Mouse (Mus musculus) MEL (cell line): ENCODE data around the gene Gm11027. TPM values are rescaled to one million over a fixed set of nuclear protein-coding genes. Genes with fewer than 3 reads are reported as not detected.

Experiments used
- DNase-seq: peaks from one replicate; pipeline ENCODE4 v3.0.0; 2011; ENCODE audit warnings: low read depth, low spot score
- H3K27ac ChIP-seq: 2 replicates; pipeline ENCODE4 v1.5.1; 2012; ENCODE audit warnings: low read depth, mild to moderate bottlenecking, control low read depth, low read length, moderate library complexity; ENCODE audit not compliant: control insufficient read depth
- H3K27me3 ChIP-seq, 2 experiments: fragments of 150-350 bp in 1 of 2; sonication (generic) in 1 of 2; 2 replicates each; pipeline ENCODE4 v1.6.1; 2012; ENCODE audit warnings: low read length in 2 of 2, mild to moderate bottlenecking in 2 of 2, improper control_type of control experiment in 1 of 2, moderate library complexity in 1 of 2; ENCODE audit not compliant: insufficient read depth in 2 of 2, control insufficient read depth in 1 of 2
- H3K36me3 ChIP-seq, 2 experiments: 2 replicates each; pipeline ENCODE4 v1.6.1; 2012 to 2014; ENCODE audit warnings: low read length in 2 of 2, improper control_type of control experiment in 1 of 2, inconsistent platforms in 1 of 2, mild to moderate bottlenecking in 1 of 2; ENCODE audit not compliant: insufficient read depth in 2 of 2, control insufficient read depth in 1 of 2
- H3K4me1 ChIP-seq, 2 experiments: fragments of 150-350 bp in 1 of 2; sonication (generic) in 1 of 2; 2 replicates each; pipeline ENCODE4 v1.6.1; 2012; ENCODE audit warnings: low read length in 2 of 2, improper control_type of control experiment in 1 of 2, mild to moderate bottlenecking in 1 of 2; ENCODE audit not compliant: insufficient read depth in 2 of 2, control insufficient read depth in 1 of 2
- H3K4me3 ChIP-seq, 2 experiments: fragments of 150-350 bp in 1 of 2; sonication (generic) in 1 of 2; 2 replicates each; pipeline ENCODE4 v1.5.1; 2012; ENCODE audit warnings: low read depth in 2 of 2, low read length in 2 of 2, mild to moderate bottlenecking in 2 of 2, moderate library complexity in 2 of 2, control low read depth in 1 of 2, improper control_type of control experiment in 1 of 2; ENCODE audit not compliant: control insufficient read depth in 1 of 2, insufficient read depth in 1 of 2
- H3K79me2 ChIP-seq: 2 replicates; pipeline ENCODE4 v1.6.1; 2012; ENCODE audit warnings: mild to moderate bottlenecking, low read length, moderate library complexity; ENCODE audit not compliant: control insufficient read depth, poor library complexity, insufficient read depth
- H3K9ac ChIP-seq: 2 replicates; pipeline ENCODE4 v1.6.1; 2012; ENCODE audit warnings: low read depth, mild to moderate bottlenecking, control low read depth, low read length, moderate library complexity; ENCODE audit not compliant: control insufficient read depth, poor library complexity, severe bottlenecking
- H3K9me3 ChIP-seq: fragments of 150-350 bp; sonication (generic); replicated peaks from 2 replicates; pipeline ENCODE4 v1.6.1; 2012; ENCODE audit warnings: mild to moderate bottlenecking, low read length, improper control_type of control experiment, moderate library complexity; ENCODE audit not compliant: insufficient read depth
- BHLHE40 ChIP-seq: IDR thresholded peaks from 2 replicates; pipeline ENCODE4 v1.6.1; 2012; ENCODE audit warnings: low read depth, mild to moderate bottlenecking, inconsistent platforms, low read length, improper control_type of control experiment, borderline replicate concordance
- CHD2 ChIP-seq: IDR thresholded peaks from 2 replicates; pipeline ENCODE4 v1.6.1; 2011; ENCODE audit warnings: low read length, improper control_type of control experiment
- CTCF ChIP-seq, 3 experiments: IDR thresholded peaks in 2 of 3; conservative IDR thresholded peaks in 1 of 3; 2 replicates each; pipeline ENCODE4 v1.5.1; 2011 to 2012; ENCODE audit warnings: low read length in 3 of 3, low read depth in 2 of 3, mild to moderate bottlenecking in 2 of 3, improper control_type of control experiment in 1 of 3, inconsistent platforms in 1 of 3, mixed read lengths in 1 of 3, moderate library complexity in 1 of 3; ENCODE audit not compliant: control insufficient read depth in 1 of 3, insufficient read depth in 1 of 3, poor library complexity in 1 of 3, severe bottlenecking in 1 of 3
- ELF1 ChIP-seq: IDR thresholded peaks from 2 replicates; pipeline ENCODE4 v1.6.1; 2014; ENCODE audit warnings: low read depth, mild to moderate bottlenecking, inconsistent platforms, low read length, improper control_type of control experiment, moderate library complexity
- EP300 ChIP-seq, 2 experiments: IDR thresholded peaks; 2 replicates each; pipeline ENCODE4 v1.6.1; 2011; ENCODE audit warnings: improper control_type of control experiment in 2 of 2, low read length in 2 of 2, low read depth in 1 of 2, mild to moderate bottlenecking in 1 of 2
- GATA1 ChIP-seq: IDR thresholded peaks from 2 replicates; pipeline ENCODE4 v1.6.1; 2011; ENCODE audit warnings: low read depth, low read length, improper control_type of control experiment
- JUND ChIP-seq: IDR thresholded peaks from 2 replicates; pipeline ENCODE4 v1.6.1; 2011; ENCODE audit warnings: low read depth, mild to moderate bottlenecking, improper control_type of control experiment, low read length
- KAT2A ChIP-seq: conservative IDR thresholded peaks from 2 replicates; pipeline ENCODE4 v1.6.1; 2012; ENCODE audit warnings: low read depth, low read length, improper control_type of control experiment, inconsistent platforms
- MAFK ChIP-seq: IDR thresholded peaks from 2 replicates; pipeline ENCODE4 v1.6.1; 2011; ENCODE audit warnings: low read depth, mild to moderate bottlenecking, low read length, improper control_type of control experiment, borderline replicate concordance
- MYB ChIP-seq: IDR thresholded peaks from 2 replicates; pipeline ENCODE4 v1.6.1; 2011; ENCODE audit warnings: mild to moderate bottlenecking, low read depth, low read length, improper control_type of control experiment
- MYC ChIP-seq: IDR thresholded peaks from 2 replicates; pipeline ENCODE4 v1.6.1; 2011; ENCODE audit warnings: low read depth, mild to moderate bottlenecking, low read length, improper control_type of control experiment, moderate library complexity
- NELFE ChIP-seq: IDR thresholded peaks from 2 replicates; pipeline ENCODE4 v1.6.1; 2011; ENCODE audit warnings: low read depth, low read length, improper control_type of control experiment
- NRF1 ChIP-seq: IDR thresholded peaks from 2 replicates; pipeline ENCODE4 v1.6.1; 2014; ENCODE audit warnings: low read depth, mild to moderate bottlenecking, inconsistent platforms, low read length, improper control_type of control experiment, moderate library complexity; ENCODE audit not compliant: poor library complexity, insufficient read depth, severe bottlenecking
- POLR2AphosphoS5 ChIP-seq: IDR thresholded peaks from 2 replicates; pipeline ENCODE4 v1.6.1; 2012; ENCODE audit warnings: low read depth, borderline replicate concordance, mild to moderate bottlenecking, inconsistent platforms, low read length, moderate library complexity, mixed read lengths
- RAD21 ChIP-seq: IDR thresholded peaks from 2 replicates; pipeline ENCODE4 v1.6.1; 2011; ENCODE audit warnings: mild to moderate bottlenecking, low read depth, low read length, improper control_type of control experiment
- SIN3A ChIP-seq: IDR thresholded peaks from 2 replicates; pipeline ENCODE4 v1.6.1; 2012; ENCODE audit warnings: low read length, improper control_type of control experiment, inconsistent platforms
- SMC3 ChIP-seq: IDR thresholded peaks from 2 replicates; pipeline ENCODE4 v1.6.1; 2011; ENCODE audit warnings: low read depth, low read length, improper control_type of control experiment
- TCF12 ChIP-seq: IDR thresholded peaks from 2 replicates; pipeline ENCODE4 v1.6.1; 2014; ENCODE audit warnings: low read depth, mild to moderate bottlenecking, inconsistent platforms, low read length, improper control_type of control experiment, moderate library complexity
- UBTF ChIP-seq: IDR thresholded peaks from 2 replicates; pipeline ENCODE4 v1.6.1; 2012; ENCODE audit warnings: low read depth, mild to moderate bottlenecking, inconsistent platforms, low read length, improper control_type of control experiment, moderate library complexity, borderline replicate concordance; ENCODE audit not compliant: insufficient read depth
- USF1 ChIP-seq: IDR thresholded peaks from 2 replicates; pipeline ENCODE4 v1.6.1; 2014; ENCODE audit warnings: low read depth, mild to moderate bottlenecking, inconsistent platforms, low read length, improper control_type of control experiment, moderate library complexity
- USF2 ChIP-seq, 2 experiments: IDR thresholded peaks; 2 replicates each; pipeline ENCODE4 v1.6.1; 2011 to 2012; ENCODE audit warnings: improper control_type of control experiment in 2 of 2, low read length in 2 of 2, borderline replicate concordance in 1 of 2, inconsistent platforms in 1 of 2, low read depth in 1 of 2, mild to moderate bottlenecking in 1 of 2; ENCODE audit not compliant: insufficient read depth in 1 of 2
- ZC3H11A ChIP-seq: IDR thresholded peaks from 2 replicates; pipeline ENCODE4 v1.6.1; 2012; ENCODE audit warnings: low read depth, mild to moderate bottlenecking, inconsistent platforms, low read length, improper control_type of control experiment
- ZKSCAN1 ChIP-seq: IDR thresholded peaks from 2 replicates; pipeline ENCODE4 v1.6.1; 2012; ENCODE audit warnings: low read depth, mild to moderate bottlenecking, inconsistent platforms, low read length, improper control_type of control experiment, moderate library complexity
- ZNF384 ChIP-seq: IDR thresholded peaks from 2 replicates; pipeline ENCODE4 v1.6.1; 2012; ENCODE audit warnings: low read depth, mild to moderate bottlenecking, inconsistent platforms, low read length, improper control_type of control experiment
- polyA plus RNA-seq, 2 experiments: library from polyadenylated mRNA; stranded (reverse) in 1 of 2; unstranded in 1 of 2; fragments of >175 nt in 1 of 2; fragments of >200 nt in 1 of 2; gene quantifications; 2 replicates each; pipeline versions ENCODE4 v1.2.1 to v1.2.4; 2012; ENCODE audit warnings: low replicate concordance in 2 of 2, low read depth in 1 of 2; ENCODE audit not compliant: insufficient read length in 2 of 2, insufficient read depth in 1 of 2, missing spikeins in 1 of 2
- total RNA-seq: library from RNA; depleted of rRNA; stranded (reverse); fragments of 300-350 nt; gene quantifications from 2 replicates; pipeline ENCODE4 v1.2.3, GENCODE M21; 2012

Gm11027 gene
- total and polyA plus RNA-seq, 3 experiments = not detected

DNA sequence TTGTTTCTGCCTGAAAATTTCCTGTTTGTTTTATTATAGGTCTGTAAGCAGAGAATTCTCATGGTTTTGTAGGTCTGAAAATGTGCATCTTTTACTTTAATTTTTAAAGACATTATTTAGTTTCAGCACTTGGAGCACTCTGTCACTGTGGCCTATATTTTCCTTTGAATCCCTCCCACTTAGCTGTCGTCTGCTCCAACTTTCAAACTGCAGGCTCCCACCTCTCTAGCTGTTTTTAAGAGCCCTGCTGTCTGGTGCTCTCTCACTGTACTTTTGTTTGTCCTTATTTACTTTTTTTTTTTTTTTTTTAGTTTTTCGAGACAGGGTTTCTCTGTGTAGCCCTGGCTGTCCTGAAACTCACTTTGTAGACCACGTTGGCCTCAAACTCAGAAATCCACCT is 36.4 kb upstream of the Gm11027 start:
- H3K27me3 ChIP-seq = no peaks in the 10 kb centered on the region

DNA sequence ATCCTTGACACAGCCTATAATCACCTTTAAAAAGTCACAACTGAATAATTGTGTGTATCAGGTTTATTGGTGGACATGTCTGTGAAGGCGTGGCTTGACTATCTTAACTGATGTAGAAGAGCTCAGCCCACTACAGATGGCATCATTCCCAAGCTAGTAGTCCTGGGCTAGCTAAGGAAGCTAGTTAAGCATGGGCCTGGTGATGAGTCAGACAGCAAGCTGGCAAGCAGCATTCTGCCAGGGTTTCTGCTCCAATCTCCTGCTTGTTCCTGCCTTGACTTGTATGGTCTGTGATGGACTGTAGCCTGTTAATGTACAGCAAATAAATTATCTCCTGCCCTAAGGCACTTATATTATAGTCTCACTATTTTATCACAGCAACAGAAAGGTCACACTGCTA is 30.6 kb upstream of the Gm11027 start:
- Histone ChIP-seq H3K36me3 (peaks cover 3 to 7% of the 10 kb centered on the region in 2 experiments), H3K4me1 (no peaks in the 10 kb centered on the region; a peak in 1 of 4 replicates), H3K9me3 (no peaks in the 10 kb centered on the region), H3K27me3 (no peaks in the 10 kb centered on the region), H3K4me3 (no peak overlapping the region), H3K79me2 (no peaks in the 10 kb centered on the region), H3K9ac (no peak overlapping the region), H3K27ac (no peak overlapping the region)
- TF ChIP-seq GATA1 (0 out of 2 replicates have a peak, but pooled peaks have one; percentile 14), JUND (no peak), CHD2 (no peak), POLR2AphosphoS5 (no peak), ZKSCAN1 (no peak), MAFK (no peak), SMC3 (no peak), RAD21 (no peak), ZNF384 (no peak)
- no peak for DNase-seq

More for the DNA sequence above, 36.4 kb upstream of the Gm11027 start:
- Histone ChIP-seq H3K79me2 (no peaks in the 10 kb centered on the region), H3K4me1 (no peaks in the 10 kb centered on the region), H3K36me3 (peaks cover 0 to 3% of the 10 kb centered on the region in 2 experiments; a peak in 2 of 4 replicates), H3K27ac (no peak overlapping the region), H3K9ac (no peak overlapping the region), H3K4me3 (no peak overlapping the region), H3K9me3 (no peaks in the 10 kb centered on the region)
- TF ChIP-seq CTCF (IDR thresholded peaks at IDR 0.05 in 2 of 3, conservative IDR thresholded peaks at IDR 0.05 in 1 of 3; ENCODE audit: control insufficient read depth in 1 of 3, insufficient read depth in 1 of 3, low read depth in 2 of 3, low read length in 3 of 3, poor library complexity in 1 of 3, severe bottlenecking in 1 of 3) = no peak
- no peak for TF ChIP-seq NELFE
- TF ChIP-seq TCF12 = no peak
- TF ChIP-seq RAD21 = no peak
- no peak for TF ChIP-seq BHLHE40
- no peak for TF ChIP-seq MYB
- no peak for TF ChIP-seq NRF1
- TF ChIP-seq MYC = no peak
- no peak for TF ChIP-seq ZC3H11A
- no peak for TF ChIP-seq KAT2A
- TF ChIP-seq USF2 (IDR thresholded peaks at IDR 0.05; ENCODE audit: borderline replicate concordance in 1 of 2, insufficient read depth in 1 of 2, low read depth in 1 of 2, low read length in 2 of 2) = no peak
- no peak for TF ChIP-seq POLR2AphosphoS5
- no peak for TF ChIP-seq ELF1
- TF ChIP-seq USF1 = no peak
- no peak for TF ChIP-seq CHD2
- no peak for TF ChIP-seq EP300 (IDR thresholded peaks at IDR 0.05; ENCODE audit: low read depth in 1 of 2, low read length in 2 of 2)
- no peak for TF ChIP-seq ZKSCAN1
- no peak for TF ChIP-seq UBTF
- no peak for TF ChIP-seq SIN3A
- no peak for DNase-seq
